Mouse (Mus musculus): ENCODE results near the gene Sec11a.

Gene Sec11a

DNA sequence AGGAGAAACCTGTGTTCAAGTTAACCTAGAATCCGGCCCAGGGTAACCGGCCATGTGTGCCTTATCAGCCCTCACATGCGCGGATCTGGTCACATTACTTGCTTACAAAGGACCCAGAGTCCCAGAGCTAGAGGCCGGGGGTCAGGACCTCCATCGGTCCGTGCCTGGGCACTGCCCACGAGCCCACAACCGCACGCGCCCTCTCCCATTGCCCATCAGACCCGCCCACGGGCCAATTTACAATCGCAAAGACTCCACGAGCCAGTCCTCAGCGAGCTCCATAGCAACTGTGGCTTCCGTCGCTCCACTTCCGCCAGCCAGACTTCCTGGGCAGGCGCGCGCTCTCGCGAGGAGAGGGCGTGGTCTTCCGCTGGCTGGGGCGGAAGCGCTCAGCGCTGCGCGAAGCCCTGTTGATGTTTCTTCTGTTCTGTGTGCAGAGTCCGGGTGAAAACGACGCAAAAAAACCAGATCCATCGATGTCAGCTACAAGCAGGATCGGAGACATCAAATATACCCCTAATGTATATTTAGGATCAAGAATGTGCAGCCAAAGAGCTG, 46.6 kb downstream of the Sec11a start, which contains the start of gene Wdr73:
Gene Wdr73, minus strand, starts transcription at position 326 of the 558 bp plus-strand sequence.
- peak; percentile 67 to 87 for DNase-seq (ENCODE audit: low spot score in 2 of 2)

DNA sequence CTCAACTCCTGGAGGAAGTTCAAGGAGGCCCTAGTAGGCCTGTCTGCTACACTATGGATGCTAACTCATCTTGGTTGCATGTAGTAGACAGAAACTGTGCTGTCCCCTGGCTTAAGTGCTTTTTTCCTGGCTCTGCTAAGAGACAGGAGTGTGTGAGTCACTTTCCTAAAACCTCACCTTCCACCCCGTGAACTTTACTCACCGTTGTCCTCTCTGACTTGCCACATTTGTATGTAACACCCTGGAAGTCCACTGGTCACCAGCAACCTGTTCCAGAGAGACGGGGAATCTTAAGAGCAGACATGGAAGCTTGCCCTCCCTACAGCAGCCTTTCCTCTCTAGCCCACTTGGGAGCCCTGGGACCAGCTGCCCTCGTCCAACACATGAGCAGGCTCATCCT, 49.9 kb downstream of the Sec11a start:
- DNase-seq (ENCODE audit: low spot score in 2 of 2): no peak

DNA sequence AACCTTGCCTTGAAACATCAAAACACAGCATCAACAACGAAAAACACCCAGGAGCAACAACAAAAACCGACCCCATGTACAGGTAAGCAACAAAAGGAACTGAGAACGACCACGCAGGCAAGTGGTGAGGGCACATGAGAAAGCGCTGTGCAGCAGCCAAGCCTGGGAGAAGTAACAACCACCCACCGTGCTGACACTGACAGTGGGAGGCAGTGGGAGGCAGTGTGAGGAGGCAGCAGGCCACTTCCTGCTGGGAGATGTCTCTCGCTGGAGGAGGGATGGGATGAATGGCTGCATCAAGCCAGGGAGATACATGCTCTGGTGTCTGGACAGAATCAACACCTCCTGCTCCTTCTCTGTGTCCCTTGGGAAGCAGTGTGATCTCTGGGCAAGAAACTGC, 50.4 kb downstream of the Sec11a start:
- DNase-seq (ENCODE audit: low spot score in 2 of 2): no peak

DNA sequence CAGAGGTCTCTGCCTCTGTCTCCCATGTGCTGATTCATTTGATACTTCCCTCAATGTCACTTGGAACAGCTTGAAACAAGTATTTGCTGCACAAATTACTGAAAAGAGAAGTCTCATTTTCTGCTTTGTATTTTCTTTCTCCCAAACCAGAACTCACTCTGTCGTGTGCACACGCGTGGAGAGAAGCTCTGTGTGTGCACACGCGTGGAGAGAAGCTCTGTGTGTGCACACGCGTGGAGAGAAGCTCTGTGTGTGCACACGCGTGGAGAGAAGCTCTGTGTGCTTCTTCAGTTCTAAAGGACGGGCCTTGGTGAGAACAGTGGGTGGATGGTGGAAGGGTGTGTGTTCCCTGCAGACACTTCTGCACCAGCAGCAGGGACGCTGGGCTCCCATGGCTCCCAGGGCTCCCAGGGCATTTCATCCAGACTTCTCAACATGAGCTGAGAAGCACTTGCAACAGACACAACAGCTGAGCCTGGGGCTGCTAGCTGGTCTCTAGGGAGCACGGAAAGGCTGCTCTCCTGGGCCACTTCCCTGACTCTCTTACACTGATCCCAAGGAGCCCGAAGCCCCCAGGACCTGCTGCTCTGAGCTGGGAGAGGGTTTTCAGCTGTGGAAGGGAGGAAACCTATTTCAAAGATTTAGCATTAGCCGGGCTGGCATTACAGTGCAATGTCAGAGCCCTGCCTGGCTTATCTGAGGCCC, 52.6 kb downstream of the Sec11a start:
- DNase-seq (ENCODE audit: low spot score in 2 of 2): no peak

DNA sequence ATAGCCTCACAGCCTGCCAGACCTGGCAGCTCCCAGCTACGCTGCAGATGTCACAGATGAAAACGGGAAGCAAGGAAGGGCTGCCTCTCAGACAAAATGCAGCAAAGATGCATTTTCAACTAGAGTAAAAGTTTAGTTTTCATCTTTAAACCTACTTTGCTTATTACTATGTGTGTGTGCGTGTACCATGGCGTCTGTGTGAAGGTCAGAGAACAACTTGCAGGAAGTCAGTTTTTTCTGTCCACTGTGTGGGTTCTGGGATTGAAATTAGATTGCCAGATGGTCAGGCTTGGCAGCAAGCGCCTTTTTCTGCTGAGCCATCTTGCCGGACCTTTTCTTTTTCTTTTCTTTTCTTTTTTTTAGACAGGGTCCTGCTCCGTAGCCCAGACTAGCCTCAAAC, 53.4 kb downstream of the Sec11a start:
- DNase-seq (ENCODE audit: low spot score in 2 of 2): no peak

DNA sequence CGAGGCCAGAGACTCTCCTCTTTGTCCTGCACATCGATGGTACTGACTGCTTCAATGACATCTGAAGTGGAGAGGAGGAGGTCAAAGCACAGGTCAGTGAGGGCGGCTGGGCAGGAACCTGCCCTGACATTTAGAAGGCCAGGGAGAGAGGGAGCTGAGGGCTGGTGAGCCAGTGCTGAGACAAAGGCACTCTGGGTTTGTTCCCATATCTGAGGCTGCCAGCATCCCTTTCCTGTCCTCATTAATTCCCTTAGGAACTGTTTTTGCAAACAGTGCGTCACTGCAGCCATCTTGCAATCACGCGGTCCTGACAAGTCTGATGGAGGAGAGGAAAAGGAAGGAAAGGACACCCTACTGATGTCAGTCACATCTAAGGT, 53.8 kb downstream of the Sec11a start:
- no peak for DNase-seq (ENCODE audit: low spot score in 2 of 2)

DNA sequence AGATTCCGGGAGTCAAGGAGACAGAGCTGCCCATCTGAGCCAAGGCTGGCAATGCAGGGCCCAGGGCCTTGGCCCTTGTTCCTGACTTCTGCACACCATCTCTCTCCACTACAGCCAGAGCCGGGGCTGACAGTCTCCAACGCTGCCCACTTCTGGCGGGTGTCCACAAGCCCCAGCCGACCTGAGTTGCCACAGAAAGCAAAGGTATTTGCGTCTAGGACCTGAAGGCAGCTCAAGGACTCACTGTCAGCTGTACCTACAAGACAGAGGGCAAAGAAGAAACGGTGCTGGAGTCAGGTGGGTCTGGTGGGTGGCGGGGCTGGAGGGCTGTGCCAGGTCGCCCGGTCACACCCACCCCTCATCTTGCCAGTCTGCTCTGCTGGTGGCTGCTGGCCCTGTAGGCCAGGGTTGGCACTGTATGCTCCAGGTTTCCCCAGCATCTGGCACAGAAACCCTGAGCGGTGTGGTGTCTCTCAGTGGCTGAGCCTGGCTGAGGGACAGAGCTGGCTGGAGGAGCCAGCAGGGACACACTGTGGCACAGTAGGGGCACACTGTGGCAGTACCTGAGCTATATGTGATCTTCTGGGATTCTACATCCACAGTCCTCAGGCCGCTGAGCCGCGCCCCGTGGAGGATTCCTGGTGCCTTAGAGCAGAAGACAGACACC, 54.4 kb downstream of the Sec11a start:
- no peak for DNase-seq (ENCODE audit: low spot score in 2 of 2)

DNA sequence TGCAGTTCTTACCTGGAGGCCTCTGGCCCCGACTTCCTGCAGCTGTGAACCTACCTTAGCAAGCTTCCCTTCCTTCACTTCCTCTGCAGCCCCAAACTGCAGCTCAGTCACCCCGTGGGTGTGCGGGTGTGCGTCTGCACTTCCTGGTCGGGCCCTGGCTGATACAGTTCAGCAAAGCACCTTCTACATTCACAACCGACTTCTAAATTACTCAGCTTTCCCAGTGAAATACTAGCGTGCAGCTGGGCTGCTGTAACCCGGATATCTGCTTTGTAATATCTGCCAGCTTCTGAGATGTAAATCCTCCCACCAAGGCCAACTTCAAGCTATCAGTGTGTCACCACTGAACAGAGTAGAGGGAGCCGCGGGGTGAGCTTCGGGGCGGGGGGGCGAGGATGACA, 57.7 kb downstream of the Sec11a start:
- no peak for DNase-seq (ENCODE audit: low spot score in 2 of 2)

DNA sequence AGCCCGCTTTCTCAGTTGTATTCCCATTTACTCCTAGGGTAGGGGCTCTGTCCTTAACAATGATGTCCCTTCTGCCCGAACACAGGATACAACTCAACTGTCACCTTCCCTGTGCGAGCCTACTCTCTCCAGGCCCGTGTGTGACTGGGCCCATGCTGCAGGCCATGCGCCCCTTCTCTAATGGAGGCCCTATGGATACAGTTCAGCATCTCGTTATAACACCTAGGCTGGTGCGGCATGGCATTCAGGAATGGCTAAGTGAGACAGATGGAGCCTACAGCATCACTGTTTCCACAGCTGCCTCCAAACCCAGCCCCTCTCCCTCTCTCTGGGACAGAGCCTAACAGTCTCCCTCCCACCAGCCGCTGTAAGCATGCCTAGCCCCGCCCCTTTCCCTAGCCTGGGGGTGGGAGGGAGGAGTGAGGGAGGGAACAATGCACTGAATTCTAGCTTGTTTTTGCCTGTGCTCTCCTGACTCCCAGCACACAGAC, 58.5 kb downstream of the Sec11a start:
- no peak for DNase-seq (ENCODE audit: low spot score in 2 of 2)

DNA sequence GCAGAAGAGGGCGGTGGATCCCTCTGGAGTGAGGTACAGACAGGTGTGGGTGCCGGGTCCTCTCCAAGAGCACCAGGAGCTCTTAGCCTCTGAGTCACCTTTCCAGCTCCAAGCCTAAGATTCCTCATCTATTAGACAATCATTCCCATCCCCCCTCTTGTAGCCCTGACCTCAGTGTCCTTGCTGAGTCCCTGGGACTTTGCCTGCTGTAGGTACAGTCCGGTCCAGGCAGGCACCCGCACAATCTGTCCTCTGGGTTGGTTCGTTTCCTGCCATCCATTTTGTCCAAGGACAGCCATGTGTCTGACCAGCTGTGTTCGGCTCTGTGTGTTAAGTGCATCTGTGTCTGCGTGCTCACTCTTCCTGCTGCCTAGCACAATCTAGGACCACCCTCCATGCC, 59.0 kb downstream of the Sec11a start:
- DNase-seq (ENCODE audit: low spot score in 2 of 2): no peak

DNA sequence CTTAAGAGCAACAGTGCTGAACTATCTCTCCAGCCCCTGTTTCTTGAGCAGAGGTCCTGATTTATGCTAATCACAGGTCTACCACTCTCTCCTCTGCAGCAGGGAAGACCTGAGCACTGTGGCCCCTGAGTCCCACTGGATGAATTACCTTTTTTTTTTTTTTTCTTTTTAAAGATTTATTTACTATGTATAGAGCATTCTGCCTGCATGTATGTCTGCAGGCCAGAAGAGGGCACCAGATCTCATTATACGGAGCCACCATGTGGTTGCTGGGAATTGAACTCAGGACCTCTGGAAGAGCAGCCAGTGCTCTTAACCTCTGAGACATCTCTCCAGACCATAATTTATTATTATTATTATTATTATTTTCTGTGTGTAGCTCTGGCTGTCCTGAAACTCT, 61.9 kb downstream of the Sec11a start:
- DNase-seq (ENCODE audit: low spot score in 2 of 2): no peak

DNA sequence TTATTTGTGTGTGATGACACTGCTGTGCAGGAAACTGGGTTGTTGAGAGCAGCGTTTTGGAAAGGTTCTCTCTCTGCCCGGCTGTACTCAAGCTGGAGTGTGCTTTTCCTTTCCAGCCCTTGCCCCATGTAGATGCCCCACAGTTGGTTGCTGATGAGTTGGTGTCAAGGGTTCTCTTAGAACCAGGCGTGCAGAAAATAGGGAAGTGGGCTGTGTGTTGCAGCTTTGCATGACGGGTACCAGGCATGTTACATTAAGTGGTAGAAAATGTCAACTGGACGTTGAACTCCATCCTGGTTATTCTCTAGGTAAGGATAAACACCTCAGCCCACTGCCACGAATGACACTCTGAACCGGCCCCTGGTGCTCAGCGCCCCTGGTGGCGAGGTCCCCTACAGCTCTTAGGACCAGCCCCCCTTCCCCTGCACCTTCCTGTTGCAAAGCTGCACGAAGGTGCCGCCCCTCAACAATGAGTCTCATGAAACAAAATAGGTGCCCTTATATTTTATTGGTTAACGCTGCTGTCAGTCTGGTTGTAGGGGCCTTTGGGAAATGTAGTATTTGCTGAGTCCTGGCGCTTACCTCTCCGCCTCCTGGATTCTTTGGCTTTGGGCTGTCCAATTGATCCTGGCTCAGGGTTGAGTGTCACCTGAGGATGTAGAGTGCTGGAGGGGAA, 64.6 kb downstream of the Sec11a start:
- peak in 1 of 2 experiments; percentile 24 for DNase-seq (ENCODE audit: low spot score in 2 of 2)

DNA sequence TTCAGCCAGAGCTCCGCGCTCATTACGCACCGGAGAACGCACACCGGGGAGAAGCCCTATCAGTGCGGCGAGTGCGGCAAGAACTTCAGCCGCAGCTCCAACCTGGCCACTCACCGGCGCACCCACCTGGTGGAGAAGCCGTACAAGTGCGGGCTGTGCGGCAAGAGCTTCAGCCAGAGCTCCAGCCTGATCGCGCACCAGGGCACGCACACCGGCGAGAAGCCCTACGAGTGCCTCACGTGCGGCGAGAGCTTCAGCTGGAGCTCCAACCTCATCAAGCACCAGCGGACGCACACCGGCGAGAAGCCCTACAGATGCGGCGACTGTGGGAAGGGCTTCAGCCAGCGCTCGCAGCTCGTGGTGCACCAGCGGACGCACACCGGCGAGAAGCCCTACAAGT, 71.9 kb downstream of the Sec11a start:
- DNase-seq (ENCODE audit: low spot score in 2 of 2): no peak

DNA sequence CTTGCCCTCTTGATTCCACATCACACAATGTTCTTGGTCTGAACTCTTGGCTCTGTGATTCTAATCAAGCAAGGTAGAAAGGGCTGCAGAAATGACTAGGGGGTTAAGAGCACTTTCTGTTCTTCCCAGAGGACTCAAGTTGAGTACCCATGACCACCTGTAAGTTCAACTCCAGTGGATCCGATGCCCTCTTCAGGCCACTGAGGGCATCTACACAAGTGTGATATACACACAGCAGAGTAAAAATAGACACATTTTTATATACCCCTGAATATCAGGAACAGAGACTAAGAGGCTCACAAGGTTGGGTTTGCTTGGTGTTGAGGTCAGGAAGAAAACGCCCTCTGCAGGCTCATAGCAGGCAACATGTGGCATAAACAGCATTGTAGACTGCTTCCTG, 73.9 kb downstream of the Sec11a start:
- no peak for DNase-seq (ENCODE audit: low spot score in 2 of 2)

DNA sequence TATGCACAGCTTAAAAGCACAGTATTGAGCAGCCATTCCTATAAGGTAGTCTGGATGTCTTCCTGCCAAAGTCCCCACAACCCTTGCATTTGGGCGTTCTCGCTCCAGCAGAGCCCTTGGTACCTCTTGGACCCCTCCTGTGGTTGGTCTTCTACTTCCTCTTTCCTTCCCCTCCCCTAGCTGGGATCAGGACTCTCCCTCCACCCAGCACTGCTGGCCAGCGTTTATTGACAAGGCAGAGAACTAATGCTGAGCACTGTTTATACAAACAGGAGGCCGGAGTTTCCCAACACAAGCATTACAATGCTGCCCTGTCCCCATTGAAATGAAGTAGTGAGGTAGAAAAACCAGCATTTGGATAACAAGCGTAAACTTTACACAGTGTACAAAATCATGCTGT, 74.5 kb downstream of the Sec11a start:
- no peak for DNase-seq (ENCODE audit: low spot score in 2 of 2)

DNA sequence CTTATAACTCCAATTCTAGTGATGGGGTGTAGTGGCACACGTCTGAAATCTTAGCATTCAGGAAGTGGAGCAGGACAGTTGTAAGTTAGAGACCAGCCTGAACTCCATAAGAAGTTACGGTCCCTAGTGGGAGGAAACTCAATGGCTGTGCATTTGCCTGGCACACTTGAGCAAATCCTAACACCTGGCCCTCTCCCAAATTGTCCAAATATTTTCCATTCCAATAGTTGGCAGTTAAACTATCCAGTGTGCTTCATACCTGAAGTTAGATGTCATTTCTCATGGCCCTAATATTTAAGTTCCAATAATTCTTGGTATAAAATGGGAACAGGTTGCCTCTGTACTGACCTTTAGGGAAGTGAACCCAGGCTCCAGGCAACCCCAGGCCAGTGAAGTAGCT, 78.9 kb downstream of the Sec11a start:
- DNase-seq (ENCODE audit: low spot score in 2 of 2): no peak

DNA sequence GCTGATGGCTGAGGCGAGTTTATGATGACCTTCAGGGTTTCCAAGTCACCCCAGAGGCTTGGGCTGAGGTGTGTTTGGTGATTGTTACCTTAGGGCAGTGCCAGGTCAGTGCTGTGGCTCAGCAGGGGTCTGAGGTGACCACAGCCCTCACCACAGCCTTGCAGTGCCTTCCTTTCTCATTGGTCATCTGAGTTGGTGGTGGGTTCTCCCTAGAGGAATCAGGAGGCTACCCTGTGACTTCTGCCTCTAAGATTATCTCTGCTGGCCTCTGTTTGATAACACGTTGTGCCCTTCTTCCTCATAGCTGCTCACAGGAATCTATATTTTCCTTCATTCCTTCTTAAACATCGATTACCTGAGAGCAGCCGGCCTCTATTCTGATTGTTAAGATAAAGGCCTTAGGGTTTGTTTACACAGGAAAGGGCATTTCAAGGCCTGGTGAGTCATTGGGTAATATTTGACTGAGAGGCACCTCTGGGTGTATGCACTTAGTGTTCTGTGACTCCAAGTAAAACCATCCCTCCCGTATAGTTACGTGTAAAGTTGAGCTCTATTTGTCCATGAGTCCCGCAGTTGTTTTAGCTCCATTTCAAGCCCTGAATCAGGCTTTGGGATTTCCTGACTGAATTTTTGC, 80.9 kb downstream of the Sec11a start:
- no peak for DNase-seq (ENCODE audit: low spot score in 2 of 2)

DNA sequence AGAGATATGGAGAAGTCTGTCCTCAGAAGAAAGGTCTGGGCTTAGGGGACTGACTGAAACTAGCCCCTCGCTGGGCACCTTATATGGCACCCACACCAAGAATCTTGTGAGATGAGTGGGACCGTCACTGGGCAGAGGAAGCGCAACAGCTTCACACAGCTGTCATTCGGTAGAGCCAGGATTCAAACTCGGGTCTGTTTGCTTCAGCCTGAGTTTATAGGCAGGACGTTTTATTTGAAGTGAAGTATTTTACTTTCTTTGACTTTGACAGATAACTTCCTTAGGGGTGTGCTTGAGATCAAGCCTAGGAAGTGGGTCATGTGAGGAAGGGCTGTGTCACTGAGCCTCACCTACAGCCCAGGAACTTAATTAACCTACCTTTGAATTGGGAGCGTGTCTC, 82.1 kb downstream of the Sec11a start:
- no peak for DNase-seq (ENCODE audit: low spot score in 2 of 2)

DNA sequence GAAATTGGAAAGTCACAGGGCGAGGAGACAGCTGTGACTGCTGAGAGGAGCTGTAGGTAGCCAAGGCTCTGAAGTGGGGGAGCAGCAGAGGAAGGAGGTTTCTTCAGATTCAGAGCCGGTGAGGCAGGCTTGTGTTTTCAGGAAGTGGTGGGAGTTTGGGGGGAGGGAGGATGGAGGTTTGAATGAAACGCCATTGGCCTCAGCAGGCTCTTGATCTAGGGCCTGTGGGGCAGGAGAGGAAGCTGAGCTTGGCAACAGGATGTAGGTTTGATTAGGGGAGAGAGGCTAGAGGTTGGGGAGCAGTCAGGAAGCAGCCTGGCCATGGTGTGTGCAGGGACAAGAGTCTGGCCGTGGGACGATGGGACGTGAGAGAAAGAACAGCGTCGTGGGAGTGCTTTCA, 82.7 kb downstream of the Sec11a start:
- DNase-seq (ENCODE audit: low spot score in 2 of 2): no peak

DNA sequence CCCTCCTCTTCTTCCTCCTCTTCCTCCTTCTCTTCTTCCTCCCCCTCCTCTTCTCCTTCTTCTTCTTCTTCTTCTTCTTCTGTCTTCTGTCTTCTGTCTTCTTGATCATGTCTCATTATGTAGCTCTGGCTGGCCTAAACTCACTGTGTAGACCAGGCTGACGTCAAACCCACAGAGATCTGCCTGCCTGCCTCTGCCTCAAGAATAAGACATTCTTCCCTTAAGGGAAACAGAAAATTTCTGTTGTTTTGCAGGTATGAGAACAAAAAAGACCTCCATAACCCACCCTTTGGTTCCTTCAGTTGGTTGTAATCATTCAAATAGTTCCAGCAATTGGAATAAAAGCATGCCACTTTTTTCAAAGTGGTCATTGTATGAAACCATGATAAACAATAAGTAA, 83.4 kb downstream of the Sec11a start:
- no peak for DNase-seq (ENCODE audit: low spot score in 2 of 2)

DNA sequence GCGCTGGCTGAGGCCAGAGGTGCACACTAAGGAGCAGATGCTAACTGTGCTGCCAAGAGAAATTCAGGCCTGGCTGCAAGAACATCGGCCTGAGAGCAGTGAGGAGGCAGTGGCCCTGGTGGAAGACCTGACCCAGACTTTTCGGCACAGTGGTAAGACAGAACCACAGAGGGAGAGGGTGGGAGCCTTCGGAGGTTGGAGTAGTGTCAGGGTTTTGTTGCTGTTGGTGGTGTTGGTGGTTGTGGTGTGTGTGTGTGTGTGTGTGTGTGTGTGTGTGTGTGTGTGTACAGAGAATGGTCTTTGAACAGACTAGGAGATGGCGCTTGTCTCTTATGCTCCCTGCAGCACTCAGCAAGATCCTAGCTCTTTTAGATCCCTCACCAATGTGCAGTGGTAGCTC, 84.1 kb downstream of the Sec11a start:
- DNase-seq (ENCODE audit: low spot score in 2 of 2): no peak

DNA sequence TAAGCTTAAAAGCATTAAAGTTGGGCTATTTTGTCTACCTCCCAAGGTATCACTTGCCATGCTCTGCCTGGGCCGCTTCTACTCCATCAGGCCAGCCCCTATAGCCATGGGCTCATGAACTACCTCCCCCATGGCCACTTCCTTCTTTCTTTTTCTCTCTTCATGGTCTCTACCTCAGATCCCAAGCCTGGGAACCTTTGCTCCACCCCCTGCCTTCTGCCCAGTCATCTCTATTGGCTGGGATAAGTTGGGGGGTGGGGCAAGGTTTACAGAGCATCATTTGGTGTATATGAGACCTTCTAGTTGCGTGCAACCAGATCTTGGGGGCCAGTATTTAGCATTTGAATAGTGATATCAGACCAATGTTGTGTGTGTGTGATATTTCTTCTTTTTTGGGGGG, 85.1 kb downstream of the Sec11a start:
- no peak for DNase-seq (ENCODE audit: low spot score in 2 of 2)

Data from cerebellum, postnatal 4 days (tissue).